Mouse (Mus musculus): ENCODE measurements around the gene Tap2.

Tap2 gene

GRCm38 (mm10) chr17:34251666-34252065 lies 48.3 kb downstream of the Tap2 start:
- DNase-seq (ENCODE audit: low spot score) = no peak

DNA sequence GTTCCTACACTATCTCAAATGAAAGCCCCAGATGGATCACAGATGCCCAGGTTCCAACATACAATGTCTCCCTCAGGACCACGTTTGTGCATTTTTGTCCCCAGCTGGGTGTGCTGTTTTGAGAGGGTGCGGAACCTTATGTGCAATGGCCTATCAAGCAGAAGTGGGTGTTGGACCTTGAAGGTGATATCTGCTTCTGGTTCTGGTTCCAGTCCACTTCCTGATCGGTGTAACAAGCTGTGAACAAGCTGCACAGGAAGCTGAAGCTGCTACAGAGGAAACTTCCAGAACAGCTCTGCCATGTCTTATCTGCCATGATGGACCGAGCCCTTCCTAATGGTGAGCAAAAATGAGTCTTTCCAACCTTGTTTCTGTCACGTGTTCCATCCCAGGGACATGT lies 53.2 kb downstream of the Tap2 start:
- no peak for DNase-seq (ENCODE audit: low spot score)

- no peak for DNase-seq (ENCODE audit: low spot score)
Observed at GRCm38 (mm10) chr17:34257594-34258375, 54.5 kb downstream of the Tap2 start, which contains the start of gene H2-Ab1. TSS of gene H2-Ab1 (plus strand) at chr17:34257689.

DNA sequence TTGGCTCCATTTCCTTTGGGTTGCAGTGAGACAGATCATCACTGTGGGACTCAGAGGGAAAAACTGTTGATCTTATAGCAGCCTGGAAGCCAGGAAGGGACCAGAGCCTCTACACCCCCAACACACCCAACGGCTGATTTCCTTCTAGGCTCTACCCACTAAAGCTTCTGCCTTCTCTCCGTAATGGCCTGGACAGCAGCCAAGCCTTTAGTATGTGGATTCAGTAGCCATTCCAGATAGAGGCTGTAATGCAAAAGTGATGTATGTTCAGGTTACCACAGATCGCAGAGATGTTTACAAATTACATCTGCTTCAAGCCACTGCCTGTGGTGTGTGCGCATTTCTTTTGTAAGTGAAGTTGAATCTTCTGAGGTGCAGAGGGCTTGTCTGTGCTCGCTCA lies 57.2 kb downstream of the Tap2 start:
- no peak for DNase-seq (ENCODE audit: low spot score)

DNA sequence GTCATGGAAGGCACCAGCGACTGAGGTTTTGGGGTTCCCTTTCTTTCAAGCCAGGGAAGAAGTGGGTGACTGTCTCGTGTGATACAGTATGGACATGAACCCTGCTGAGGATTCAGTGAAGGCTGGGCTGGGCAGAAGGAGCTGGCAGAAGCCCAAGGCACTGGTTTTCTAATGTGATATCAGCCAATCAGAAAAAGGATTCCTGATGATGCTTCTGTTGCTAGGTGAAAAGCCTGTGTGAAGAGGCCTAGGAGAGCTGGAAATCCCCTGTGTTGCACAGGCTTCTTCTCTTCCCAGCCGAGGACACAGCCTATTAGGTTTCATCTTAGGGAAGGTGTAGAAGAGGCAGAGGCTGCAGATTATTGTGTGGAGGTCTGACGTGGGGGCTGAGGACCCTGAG lies 58.2 kb downstream of the Tap2 start:
- no peak for DNase-seq (ENCODE audit: low spot score)

DNA sequence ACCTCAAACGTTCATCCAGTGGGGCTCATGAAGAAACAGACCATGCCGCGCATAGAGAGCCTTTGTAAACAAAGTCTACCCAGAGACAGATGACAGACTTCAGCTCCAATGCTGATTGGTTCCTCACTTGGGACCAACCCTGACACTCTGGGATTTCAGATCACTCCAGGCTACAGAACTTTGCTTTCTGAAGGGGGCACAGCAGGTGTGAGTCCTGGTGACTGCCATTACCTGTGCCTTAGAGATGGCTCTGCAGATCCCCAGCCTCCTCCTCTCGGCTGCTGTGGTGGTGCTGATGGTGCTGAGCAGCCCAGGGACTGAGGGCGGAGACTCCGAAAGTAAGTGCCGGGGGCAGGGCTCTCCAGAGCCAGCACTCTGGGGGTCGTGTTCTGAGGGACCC lies 59.7 kb downstream of the Tap2 start:
- no peak for DNase-seq (ENCODE audit: low spot score)

GRCm38 (mm10) chr17:34263811-34264371 lies 60.6 kb downstream of the Tap2 start:
- DNase-seq (ENCODE audit: low spot score) = no peak

DNA sequence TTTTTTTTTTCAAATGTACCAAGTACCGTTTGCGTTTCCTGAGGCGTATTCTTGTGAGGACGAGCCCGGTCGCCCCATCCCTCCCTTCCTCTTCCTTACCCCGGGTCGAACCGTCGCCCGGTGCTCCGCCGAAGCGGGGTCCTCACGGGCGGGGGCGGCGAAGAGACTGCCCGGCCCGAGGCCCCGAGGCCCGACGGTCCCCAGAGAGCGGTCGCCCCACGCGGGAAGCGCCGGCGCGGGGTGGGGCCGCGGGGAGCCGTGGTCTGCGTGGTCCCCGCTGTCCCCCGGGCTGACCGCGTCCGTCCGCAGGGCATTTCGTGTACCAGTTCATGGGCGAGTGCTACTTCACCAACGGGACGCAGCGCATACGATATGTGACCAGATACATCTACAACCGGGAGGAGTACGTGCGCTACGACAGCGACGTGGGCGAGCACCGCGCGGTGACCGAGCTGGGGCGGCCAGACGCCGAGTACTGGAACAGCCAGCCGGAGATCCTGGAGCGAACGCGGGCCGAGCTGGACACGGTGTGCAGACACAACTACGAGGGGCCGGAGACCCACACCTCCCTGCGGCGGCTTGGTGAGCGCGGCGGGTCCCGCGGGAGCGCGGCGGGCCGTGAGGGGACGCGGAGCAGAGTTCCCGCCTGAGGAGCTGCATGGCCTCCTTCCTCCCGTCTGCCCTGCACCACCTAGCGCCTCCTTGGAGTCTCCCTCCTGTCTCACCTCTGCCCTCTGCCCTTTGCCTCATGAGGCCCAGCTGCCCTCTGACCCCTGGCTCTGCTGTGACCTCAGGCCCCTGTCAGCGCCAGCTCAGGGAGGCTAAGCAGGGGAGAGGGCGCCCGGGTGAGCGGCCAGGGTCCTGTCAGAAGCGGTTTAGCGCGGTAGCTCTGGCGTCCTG lies 61.4 kb downstream of the Tap2 start:
- DNase-seq (ENCODE audit: low spot score) = no peak

Data from urinary bladder, postnatal 10 days (tissue).